Mouse (Mus musculus): ENCODE data around the gene Pcgf1.
A peak's percentile ranks its signal among the peaks of the same experiment; 100 is the strongest.

The Pcgf1 gene

DNA sequence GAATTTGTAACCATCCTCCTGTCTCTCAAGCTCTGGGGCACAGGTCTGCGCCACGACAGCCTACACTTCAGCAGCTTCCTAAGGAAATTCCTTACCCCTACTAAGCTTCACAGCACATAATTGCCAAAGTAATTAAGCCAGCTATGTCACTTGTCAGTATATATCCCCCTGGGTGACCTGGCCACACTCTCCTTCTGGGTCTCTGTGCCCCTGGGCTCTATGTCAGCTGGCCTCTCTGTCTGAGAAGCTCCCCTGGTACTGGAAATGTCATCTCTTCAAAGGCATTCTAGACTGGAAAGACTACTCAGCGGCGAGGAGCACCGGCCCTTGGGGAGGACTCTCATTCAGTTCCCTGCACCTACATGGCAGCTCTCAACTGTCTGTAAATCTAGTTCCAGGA, 45.3 kb downstream of the Pcgf1 start:
- no peak for DNase-seq (ENCODE audit: low spot score in 2 of 2)

DNA sequence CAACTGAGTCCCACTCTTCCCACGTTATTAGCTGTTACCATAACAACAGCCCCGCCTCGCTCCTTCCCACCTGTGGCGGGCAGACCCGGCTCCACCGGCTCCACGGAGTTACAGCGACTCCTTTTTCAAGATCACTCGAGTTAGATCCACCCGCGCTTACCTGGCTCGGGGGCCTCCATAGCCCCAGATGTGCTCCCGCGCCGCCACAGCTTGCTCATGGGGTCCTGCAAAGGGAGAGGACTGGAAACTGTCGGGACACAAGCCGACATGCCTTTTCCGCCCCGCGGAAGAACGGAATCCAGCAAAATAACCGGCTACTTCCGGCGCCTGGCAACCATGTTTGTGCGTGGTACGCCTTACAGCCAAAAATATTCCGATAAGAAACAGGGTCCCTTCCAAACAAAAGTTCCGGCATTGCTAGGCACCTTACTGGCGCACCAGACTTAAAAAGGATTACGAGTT, 47.2 kb downstream of the Pcgf1 start:
- peak; percentile 84 to 91 for DNase-seq (ENCODE audit: low spot score in 2 of 2)

DNA sequence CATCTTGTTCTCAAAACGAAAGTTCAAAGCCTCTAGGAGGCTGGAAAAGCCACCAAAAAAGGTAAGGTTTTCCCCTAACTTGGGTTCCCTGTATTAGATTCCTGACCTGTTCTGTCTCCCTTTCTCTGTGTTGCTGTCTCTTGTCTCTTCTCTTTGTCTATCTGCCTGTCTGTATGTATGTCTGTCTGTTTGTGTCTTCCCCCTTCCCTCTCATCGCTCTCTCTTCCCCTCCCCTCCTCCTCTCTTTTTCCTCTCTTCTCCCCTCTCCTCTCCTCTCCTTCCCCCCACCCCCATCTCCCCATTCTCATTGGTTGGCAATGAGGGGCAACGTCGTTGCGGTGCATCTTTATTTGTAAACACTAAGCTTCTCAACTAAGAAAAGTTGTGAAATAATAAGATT, 47.7 kb downstream of the Pcgf1 start, which contains the start of gene Ino80b:
TSS of gene Ino80b (minus strand) at position 101 of the 400 bp plus-strand sequence.
- no peak for DNase-seq (ENCODE audit: low spot score in 2 of 2)

DNA sequence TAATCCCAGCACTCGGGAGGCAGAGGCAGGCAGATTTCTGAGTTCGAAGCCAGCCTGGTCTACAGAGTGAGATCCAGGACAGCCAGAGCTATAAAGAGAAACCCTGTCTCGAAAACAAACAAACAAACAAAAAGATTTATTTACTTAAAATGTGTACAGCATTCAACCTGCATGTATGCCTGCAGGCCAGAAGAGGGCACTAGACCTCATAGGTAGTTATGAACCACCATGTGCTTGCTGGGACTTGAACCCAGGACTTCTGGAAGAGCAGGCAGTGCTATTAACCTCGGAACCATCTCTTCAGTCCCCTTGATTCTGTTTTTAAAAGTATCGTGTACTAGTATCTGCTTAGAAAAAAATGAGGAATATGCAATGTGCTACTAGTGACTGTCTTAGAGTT, 49.8 kb downstream of the Pcgf1 start:
- no peak for DNase-seq (ENCODE audit: low spot score in 2 of 2)

Measured in thymus, postnatal 10 days (tissue).